Mouse (Mus musculus): ENCODE data around the gene Ube2g2.

DNA sequence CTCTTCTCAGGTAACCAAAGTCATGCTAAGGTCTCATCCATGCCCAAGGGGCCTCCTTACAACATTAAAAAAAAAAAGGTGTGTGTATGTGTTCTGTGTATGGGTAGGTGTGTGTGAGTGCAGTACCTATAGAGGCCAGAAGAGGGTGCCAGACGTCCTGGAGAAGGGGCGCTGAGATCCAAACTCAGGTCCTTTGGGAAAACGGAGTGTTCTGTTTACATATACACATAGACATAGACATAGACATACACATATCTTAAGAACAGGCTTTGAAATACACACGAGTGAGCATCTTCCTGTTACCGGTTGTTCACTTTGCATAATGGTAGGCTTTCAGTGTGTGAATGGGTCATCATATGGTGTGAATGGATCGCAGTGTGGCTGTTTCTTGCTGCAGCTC is 18.0 kb upstream of the Ube2g2 start:
- TF ChIP-seq CTCF (IDR thresholded peaks at IDR 0.05; ENCODE audit: insufficient read depth, low read depth, low read length) (no peak), POLR2A (IDR thresholded peaks at IDR 0.05; ENCODE audit: insufficient read depth, low read depth, low read length) (no peak)
